Mouse (Mus musculus) kidney, embryonic 16.5 days (tissue): Measurements from ENCODE around the gene Uox. TPM values are rescaled to one million over a fixed set of nuclear protein-coding genes. Genes with fewer than 3 reads are reported as not detected.

Source experiments
- ATAC-seq: fragments of 200-750 bp; cut with Nextera tagmentation; 2 replicates; pipeline ENCODE4 v1.8.0; 2017; ENCODE audit warnings: moderate TSS enrichment; ENCODE audit not compliant: low FRiP score, low TSS enrichment
- H3K27ac ChIP-seq: fragments of 300-500 bp; sonication (generic); 2 replicates; pipeline ENCODE4 v1.5.1; 2014; ENCODE audit warnings: low read length
- H3K27me3 ChIP-seq: fragments of 300-500 bp; sonication (generic); 2 replicates; pipeline ENCODE4 v1.6.1; 2014; ENCODE audit warnings: low read length, control low read depth, mixed read lengths; ENCODE audit not compliant: insufficient read depth
- H3K36me3 ChIP-seq: fragments of 300-500 bp; sonication (generic); 2 replicates; pipeline ENCODE4 v1.6.1; 2014; ENCODE audit warnings: low read length, control low read depth, mixed read lengths; ENCODE audit not compliant: insufficient read depth
- H3K4me1 ChIP-seq: fragments of 300-500 bp; sonication (generic); 2 replicates; pipeline ENCODE4 v1.6.1; 2014; ENCODE audit warnings: low read length, control low read depth, mixed read lengths; ENCODE audit not compliant: insufficient read depth
- H3K4me2 ChIP-seq: fragments of 300-500 bp; sonication (generic); replicated peaks from 2 replicates; pipeline ENCODE4 v1.6.1; 2014; ENCODE audit warnings: low read depth, low read length
- H3K4me3 ChIP-seq: fragments of 300-500 bp; sonication (generic); 2 replicates; pipeline ENCODE4 v1.5.1; 2014; ENCODE audit warnings: mild to moderate bottlenecking, low read length
- H3K9ac ChIP-seq: fragments of 300-500 bp; sonication (generic); replicated peaks from 2 replicates; pipeline ENCODE4 v1.6.1; 2014; ENCODE audit warnings: low read length
- H3K9me3 ChIP-seq: fragments of 300-500 bp; sonication (generic); 2 replicates; pipeline ENCODE4 v1.6.1; 2016; ENCODE audit warnings: low read length, control low read depth
- WGBS: fragments of 180-500 bp; shearing (Covaris S2); extraction: QIAGEN DNeasy Blood & Tissue Kit; methylation state at CpG from one replicate; pipeline ENCODE4 v1.1.7; 2014; 5-methylcytosine and 5-hydroxymethylcytosine counted together
- polyA plus RNA-seq: library from polyadenylated mRNA; unstranded; fragments of >200 nt; fragmentation: Nextera tagmentation; extraction: Ambion mirVana; gene quantifications from 2 replicates; pipeline ENCODE4 v1.2.1, GENCODE M21; 2015

Gene Uox
- polyA plus RNA-seq, 1 experiment from 2014 or later, result 0.25 TPM

GRCm38 (mm10) chr3:146641818-146642427 is 71.7 kb downstream of the Uox start:
- no peak overlapping the region for H3K4me3 ChIP-seq
- H3K4me2 ChIP-seq, result no peak overlapping the region
- no peak overlapping the region for H3K9ac ChIP-seq
- no peaks in the 10 kb centered on the region for H3K27me3 ChIP-seq
- no peak for ATAC-seq
- H3K9me3 ChIP-seq, result no peaks in the 10 kb centered on the region
- peak overlapping the region; percentile 29; the same call in 1 of the 2 replicates for H3K27ac ChIP-seq
- H3K36me3 ChIP-seq, result no peaks in the 10 kb centered on the region
- WGBS, result 29% methylated on average over 4 of the region's 4 CpGs
- H3K4me1 ChIP-seq, result no peaks in the 10 kb centered on the region

- no peaks in the 10 kb centered on the region for H3K36me3 ChIP-seq
- no peaks in the 10 kb centered on the region for H3K9me3 ChIP-seq
- no peak overlapping the region for H3K4me2 ChIP-seq
- no peak for ATAC-seq
- H3K27me3 ChIP-seq, result no peaks in the 10 kb centered on the region
- WGBS, result 67% methylated on average over 10 of the region's 10 CpGs
- H3K9ac ChIP-seq, result no peak overlapping the region
- H3K4me3 ChIP-seq, result no peak overlapping the region
- H3K4me1 ChIP-seq, result no peaks in the 10 kb centered on the region
- no peak overlapping the region for H3K27ac ChIP-seq
These were observed 79.2 kb downstream of the Uox start for GRCm38 (mm10) chr3:146649311-146649894.

DNA sequence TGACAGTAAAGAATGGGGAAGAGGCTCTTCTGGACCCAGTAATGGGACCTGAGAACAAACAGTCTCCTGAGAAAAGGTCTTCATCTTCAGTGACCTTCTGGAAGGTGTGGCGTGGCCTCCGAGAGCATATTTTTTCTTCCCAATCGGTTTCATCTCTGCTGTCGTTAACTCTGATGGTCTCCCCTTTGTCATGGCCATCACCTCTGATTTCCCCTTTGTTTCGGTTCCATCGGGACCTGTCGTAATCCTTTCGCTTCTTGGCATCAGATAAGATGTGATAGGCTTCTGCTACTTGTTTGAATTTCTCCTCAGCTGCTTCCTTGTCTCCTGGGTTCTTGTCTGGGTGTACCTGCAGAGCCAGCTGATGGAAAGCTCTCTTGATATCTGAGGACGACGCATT is 80.5 kb downstream of the Uox start:
- H3K27me3 ChIP-seq, result no peaks in the 10 kb centered on the region
- no peak overlapping the region for H3K4me3 ChIP-seq
- H3K4me2 ChIP-seq, result no peak overlapping the region
- 0 out of 2 replicates have a peak, but pooled peaks cover 6% of the 10 kb centered on the region for H3K4me1 ChIP-seq
- no peak overlapping the region for H3K27ac ChIP-seq
- H3K9ac ChIP-seq, result no peak overlapping the region
- 87% methylated on average over 10 of the region's 10 CpGs for WGBS
- ATAC-seq, result no peak
- no peaks in the 10 kb centered on the region for H3K36me3 ChIP-seq
- H3K9me3 ChIP-seq, result no peaks in the 10 kb centered on the region

- 85% methylated on average over 3 of the region's 3 CpGs for WGBS
These were observed 81.0 kb downstream of the Uox start, which contains the start of gene 4930503B20Rik for GRCm38 (mm10) chr3:146651217-146651616. TSS of gene 4930503B20Rik (minus strand) at chr3:146651317.

DNA sequence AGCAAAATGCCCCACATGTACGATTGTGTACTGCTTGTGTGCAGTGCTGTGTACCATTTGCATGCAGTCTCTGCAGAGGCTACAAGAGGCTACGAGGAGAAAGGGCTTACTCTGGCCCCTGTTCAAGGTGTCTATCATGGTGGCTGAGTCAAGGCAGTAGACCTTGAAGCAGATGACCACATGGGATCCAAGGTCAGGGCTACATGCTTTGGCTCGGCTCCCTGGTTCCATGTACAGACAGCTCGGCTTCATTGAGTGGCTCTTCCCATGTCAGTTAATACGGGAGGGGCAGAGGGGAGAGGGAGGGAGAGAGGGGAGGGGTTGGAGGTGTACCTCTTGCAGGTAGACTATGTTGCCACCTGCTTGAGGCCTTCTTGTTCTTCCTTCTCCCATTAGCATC is 82.2 kb downstream of the Uox start:
- H3K9ac ChIP-seq, result no peak overlapping the region
- 0 out of 2 replicates have a peak, but pooled peaks cover 6% of the 10 kb centered on the region for H3K4me1 ChIP-seq
- WGBS, result 91% methylated on average over 5 of the region's 5 CpGs
- no peaks in the 10 kb centered on the region for H3K36me3 ChIP-seq
- H3K27me3 ChIP-seq, result no peaks in the 10 kb centered on the region
- no peak for ATAC-seq
- H3K9me3 ChIP-seq, result no peaks in the 10 kb centered on the region
- no peak overlapping the region for H3K27ac ChIP-seq
- H3K4me3 ChIP-seq, result no peak overlapping the region
- no peak overlapping the region for H3K4me2 ChIP-seq

More at GRCm38 (mm10) chr3:146651217-146651616, 81.0 kb downstream of the Uox start, which contains the start of gene 4930503B20Rik:
- H3K4me3 ChIP-seq, result no peak within 1 kb of the TSS
- ATAC-seq, result no peak
- H3K4me1 ChIP-seq, result 0 out of 2 replicates have a peak, but pooled peaks cover 6% of the 10 kb centered on the region
- no peaks in the 10 kb centered on the region for H3K36me3 ChIP-seq
- H3K27ac ChIP-seq, result no peak within 1 kb of the TSS
- H3K9ac ChIP-seq, result no peak within 1 kb of the TSS
- H3K9me3 ChIP-seq, result no peaks in the 10 kb centered on the region
- H3K4me2 ChIP-seq, result no peak within 1 kb of the TSS
- H3K27me3 ChIP-seq, result no peaks in the 10 kb centered on the region

DNA sequence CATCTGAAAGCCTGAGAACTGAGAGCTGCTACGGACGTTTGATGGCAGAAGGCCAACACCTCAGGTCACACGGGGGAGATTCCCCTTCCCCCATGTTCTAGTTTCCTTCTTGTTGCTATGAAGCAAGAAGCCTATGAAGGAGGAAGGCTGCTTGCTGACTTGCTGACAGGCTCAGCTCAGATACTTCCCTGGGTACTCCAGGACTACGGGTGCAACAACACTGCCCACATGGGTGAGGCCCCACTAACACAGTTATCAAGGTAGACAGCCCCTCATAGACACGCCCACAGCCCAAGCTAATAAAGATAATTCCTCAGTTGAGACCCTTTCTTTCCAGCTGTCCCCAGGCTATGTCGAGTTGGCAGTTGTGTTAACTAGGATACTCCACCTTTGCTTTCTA is 83.5 kb downstream of the Uox start:
- 55% methylated on average over 6 of the region's 6 CpGs for WGBS
- Histone ChIP-seq H3K27ac (no peak overlapping the region), H3K27me3 (no peaks in the 10 kb centered on the region), H3K4me3 (no peak overlapping the region), H3K4me1 (0 out of 2 replicates have a peak, but pooled peaks cover 6% of the 10 kb centered on the region), H3K9ac (no peak overlapping the region), H3K4me2 (no peak overlapping the region), H3K9me3 (no peaks in the 10 kb centered on the region), H3K36me3 (no peaks in the 10 kb centered on the region)
- ATAC-seq, result no peak

DNA sequence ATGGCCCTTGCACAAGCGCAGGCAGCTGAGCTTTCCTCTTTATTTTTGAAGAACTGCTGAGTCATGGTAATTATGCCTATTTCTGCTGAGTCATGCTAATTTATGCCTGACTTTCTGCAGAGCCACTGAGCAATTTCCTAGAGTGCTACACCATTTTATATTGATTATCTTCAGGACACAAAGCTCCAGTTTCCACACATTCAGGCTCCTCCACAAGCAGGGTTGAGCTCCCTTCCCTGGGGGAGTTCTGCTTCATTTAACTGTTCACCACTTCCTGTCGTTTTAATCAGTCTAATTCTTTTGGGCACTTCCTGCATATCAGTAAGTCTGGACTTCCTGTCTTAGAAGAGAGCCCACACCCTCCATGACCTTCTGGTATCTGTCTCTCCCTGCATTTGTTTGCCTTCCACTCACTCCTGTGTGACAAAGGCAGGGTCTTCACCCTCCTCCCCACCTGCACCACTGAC is 84.9 kb downstream of the Uox start:
- H3K27ac ChIP-seq, result no peak overlapping the region
- H3K4me2 ChIP-seq, result no peak overlapping the region
- no peaks in the 10 kb centered on the region for H3K27me3 ChIP-seq
- 58% methylated on average over 2 of the region's 2 CpGs for WGBS
- H3K4me3 ChIP-seq, result no peak overlapping the region
- no peaks in the 10 kb centered on the region for H3K9me3 ChIP-seq
- H3K36me3 ChIP-seq, result no peaks in the 10 kb centered on the region
- H3K4me1 ChIP-seq, result 0 out of 2 replicates have a peak, but pooled peaks cover 6% of the 10 kb centered on the region
- no peak overlapping the region for H3K9ac ChIP-seq
- ATAC-seq, result no peak

DNA sequence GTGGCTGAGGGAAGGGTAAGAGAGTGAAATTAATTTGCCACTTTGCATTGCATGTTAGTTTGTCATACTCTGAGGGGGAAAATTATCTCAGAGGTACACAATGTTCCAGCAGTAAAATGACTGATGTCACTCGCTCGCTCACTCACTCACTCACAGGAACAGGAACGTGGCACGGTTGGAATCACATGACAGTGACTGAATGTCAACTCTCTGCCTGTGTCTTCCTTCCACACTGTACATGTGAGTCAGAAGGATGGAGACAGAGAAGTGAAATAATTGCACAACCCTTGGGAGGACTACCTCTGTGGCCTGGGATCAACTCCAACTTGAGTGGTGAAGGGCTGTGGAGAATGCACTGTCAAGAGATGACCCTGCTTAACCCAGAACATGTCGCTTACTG is 87.2 kb downstream of the Uox start:
- 94% methylated on average over 5 of the region's 5 CpGs for WGBS
- H3K9me3 ChIP-seq, result no peaks in the 10 kb centered on the region
- no peak overlapping the region for H3K9ac ChIP-seq
- H3K27me3 ChIP-seq, result no peaks in the 10 kb centered on the region
- ATAC-seq, result no peak
- 0 out of 2 replicates have a peak, but pooled peaks cover 6% of the 10 kb centered on the region for H3K4me1 ChIP-seq
- no peak overlapping the region for H3K4me2 ChIP-seq
- H3K4me3 ChIP-seq, result no peak overlapping the region
- H3K36me3 ChIP-seq, result no peaks in the 10 kb centered on the region
- H3K27ac ChIP-seq, result no peak overlapping the region

GRCm38 (mm10) chr3:146658061-146658639 is 87.9 kb downstream of the Uox start:
- Histone ChIP-seq H3K9ac (no peak overlapping the region), H3K9me3 (no peaks in the 10 kb centered on the region), H3K27me3 (no peaks in the 10 kb centered on the region), H3K4me1 (0 out of 2 replicates have a peak, but pooled peaks cover 6% of the 10 kb centered on the region), H3K4me3 (no peak overlapping the region), H3K36me3 (no peaks in the 10 kb centered on the region), H3K27ac (no peak overlapping the region), H3K4me2 (no peak overlapping the region)
- ATAC-seq, result no peak
- 96% methylated on average over 1 of the region's 1 CpGs for WGBS

DNA sequence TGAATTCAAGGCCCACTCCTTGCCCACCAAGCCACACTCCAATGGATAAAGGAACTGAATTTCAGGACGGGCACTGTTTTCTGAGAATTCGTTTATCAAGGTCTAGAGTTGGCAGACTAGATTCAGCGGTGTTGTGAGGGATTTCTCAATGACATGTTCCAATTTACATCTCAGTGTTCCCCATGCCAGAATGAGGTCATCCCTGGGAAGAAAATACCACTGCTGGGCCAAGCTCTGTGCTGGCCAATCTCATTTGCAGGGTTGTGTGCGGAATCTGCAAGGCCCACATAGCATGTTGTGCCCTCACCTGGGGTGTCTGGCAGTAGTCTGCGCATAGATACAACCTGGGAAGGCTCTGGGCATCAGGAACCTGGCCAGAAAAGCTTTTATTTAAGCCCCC is 89.1 kb downstream of the Uox start:
- no peaks in the 10 kb centered on the region for H3K36me3 ChIP-seq
- no peak overlapping the region for H3K9ac ChIP-seq
- H3K4me1 ChIP-seq, result 0 out of 2 replicates have a peak, but pooled peaks cover 6% of the 10 kb centered on the region
- no peaks in the 10 kb centered on the region for H3K27me3 ChIP-seq
- no peak overlapping the region for H3K4me2 ChIP-seq
- H3K27ac ChIP-seq, result no peak overlapping the region
- H3K4me3 ChIP-seq, result no peak overlapping the region
- no peaks in the 10 kb centered on the region for H3K9me3 ChIP-seq
- ATAC-seq, result no peak
- WGBS, result 97% methylated on average over 5 of the region's 5 CpGs
